Mouse (Mus musculus): ENCODE measurements at regions not wholly inside any gene's neighbourhood (a gene's known extent, or its start where the extent isn't known, plus 50 kb on each side); places are given as distances from the start of the nearest gene placed in this dataset.

DNA sequence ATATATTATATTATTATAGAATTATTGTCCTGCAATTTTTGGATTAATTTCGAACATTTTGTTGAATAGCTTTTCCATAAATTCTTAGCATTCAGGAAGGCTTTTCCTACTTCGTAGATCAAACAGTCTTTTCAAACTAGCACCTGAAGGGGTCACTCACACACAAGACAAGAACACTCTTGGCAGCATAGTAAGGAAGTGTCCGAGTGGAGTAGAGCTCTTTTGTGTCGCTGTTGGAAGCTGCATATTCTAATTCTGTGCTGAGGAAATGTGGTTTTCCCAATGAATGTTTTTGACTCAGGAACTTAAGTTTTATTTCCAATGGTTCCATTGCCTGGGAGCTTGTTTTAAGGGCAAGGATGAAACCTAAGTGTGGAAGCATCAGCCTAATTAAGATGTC lies 290.2 kb upstream of the Fam241a start:
- ATAC-seq (replicated peaks; ENCODE audit: insufficient number of reproducible peaks, low FRiP score, low TSS enrichment, poor library complexity, severe bottlenecking) = no peak

DNA sequence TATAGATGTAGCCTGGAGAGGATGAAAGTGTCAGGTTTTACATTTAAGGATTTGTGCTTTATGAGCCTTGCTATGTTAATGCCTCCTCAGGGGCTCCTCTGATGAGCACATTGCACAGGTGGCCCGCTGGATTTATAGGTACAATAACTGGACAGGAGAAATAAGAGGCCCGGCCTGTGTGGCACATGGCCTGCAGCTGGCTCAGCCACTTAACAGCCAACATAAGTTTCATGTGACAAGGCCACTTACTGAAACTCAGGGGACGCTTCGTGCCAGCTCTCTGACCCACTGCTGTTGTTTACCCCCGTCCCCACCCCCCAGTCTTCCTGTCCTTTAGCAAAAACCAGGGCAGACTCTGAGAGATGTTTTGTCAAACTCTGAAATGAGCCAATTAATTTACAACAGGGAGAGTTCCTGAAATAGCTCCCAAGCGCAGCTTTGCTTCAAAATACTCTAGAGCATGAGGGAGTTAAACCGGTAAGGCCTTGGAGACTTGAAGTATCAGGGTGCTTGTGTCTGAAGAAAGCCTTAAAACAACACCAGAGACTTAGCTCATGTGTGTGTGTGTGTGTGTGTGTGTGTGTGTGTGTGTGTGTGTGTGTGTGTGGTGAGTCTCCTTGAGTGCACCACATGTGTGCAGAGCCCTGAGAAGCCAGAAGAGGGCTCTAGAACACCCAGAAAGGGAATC lies 285.2 kb upstream of the Fam241a start:
- ATAC-seq (replicated peaks; ENCODE audit: insufficient number of reproducible peaks, low FRiP score, low TSS enrichment, poor library complexity, severe bottlenecking) = no peak

DNA sequence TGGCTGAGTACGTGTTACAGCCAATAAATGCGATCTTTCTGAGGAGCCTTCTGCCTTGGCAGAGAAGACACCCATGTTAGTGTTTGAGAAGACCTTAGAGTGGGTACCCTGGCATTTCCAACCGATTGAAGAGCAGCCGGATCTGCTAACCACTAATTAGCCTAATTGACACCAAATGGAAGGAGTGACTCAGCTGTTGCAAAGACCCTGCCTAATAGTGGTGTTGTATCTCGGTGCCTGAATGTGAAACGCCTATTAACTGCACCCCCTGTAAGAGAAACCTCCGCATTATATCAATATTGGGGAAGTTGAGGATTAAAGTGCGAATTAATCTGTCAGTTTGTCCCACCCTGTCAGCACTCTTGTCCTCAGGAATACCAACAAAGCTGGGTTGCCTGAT lies 253.1 kb upstream of the Fam241a start:
- ATAC-seq (replicated peaks; ENCODE audit: insufficient number of reproducible peaks, low FRiP score, low TSS enrichment, poor library complexity, severe bottlenecking) = no peak

DNA sequence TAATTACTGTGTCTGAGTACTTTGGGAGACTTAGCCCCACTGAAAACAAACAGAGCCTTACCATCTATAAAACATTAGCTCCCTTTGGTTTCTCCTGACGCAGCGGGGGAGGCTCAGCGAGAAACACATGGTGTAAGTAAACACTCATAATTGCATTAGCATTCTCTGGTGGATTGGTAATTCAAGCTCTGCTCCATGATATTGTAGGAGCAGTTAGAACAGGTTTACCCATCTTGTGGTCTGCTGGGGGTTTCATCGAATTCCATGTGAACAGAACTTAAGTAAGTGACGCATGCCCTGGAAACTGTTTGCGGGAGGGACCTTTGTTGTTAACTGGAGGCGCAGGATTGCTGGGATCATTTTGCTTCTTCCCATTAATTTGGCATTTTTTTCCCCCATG lies 249.2 kb upstream of the Fam241a start:
- ATAC-seq (replicated peaks; ENCODE audit: insufficient number of reproducible peaks, low FRiP score, low TSS enrichment, poor library complexity, severe bottlenecking) = no peak

DNA sequence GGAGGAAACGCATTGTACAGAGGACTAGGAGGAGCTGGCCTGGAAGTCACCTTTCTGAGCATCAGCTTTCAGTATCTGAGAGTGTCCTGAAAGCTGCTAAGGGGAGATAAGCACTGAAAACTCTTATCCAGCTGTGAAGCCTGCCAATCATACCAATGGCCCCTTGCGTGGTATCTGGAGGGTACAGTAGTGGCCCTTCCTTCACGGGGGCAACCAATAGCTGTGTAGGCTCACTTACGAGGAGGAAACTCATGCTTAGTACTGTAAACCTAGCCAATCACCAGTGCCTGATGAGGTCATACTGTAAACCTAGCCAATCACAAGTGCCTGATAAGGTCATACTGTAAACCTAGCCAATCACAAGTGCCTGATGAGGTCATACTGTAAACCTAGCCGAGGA lies 231.7 kb upstream of the Fam241a start:
- ATAC-seq (replicated peaks; ENCODE audit: insufficient number of reproducible peaks, low FRiP score, low TSS enrichment, poor library complexity, severe bottlenecking) = no peak

DNA sequence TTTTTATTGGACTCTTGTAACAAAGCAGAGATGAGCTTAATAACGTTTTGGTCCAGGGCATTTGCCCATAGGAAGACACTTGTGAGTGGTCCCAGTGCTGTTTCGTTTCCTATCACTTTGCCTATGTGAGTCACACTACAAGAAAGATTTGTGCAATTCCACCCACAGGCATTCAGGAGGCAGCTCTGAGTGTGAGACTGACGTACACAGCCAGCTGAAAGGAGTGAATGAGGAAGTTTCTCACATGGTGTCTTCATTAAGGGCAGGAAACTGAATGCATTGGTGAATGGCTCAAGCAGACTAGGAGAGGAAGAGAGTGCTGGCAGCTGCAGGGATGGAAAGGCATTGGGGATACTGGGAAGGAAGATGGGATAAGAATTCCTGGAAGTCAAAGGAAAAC lies 230.5 kb upstream of the Fam241a start:
- ATAC-seq (replicated peaks; ENCODE audit: insufficient number of reproducible peaks, low FRiP score, low TSS enrichment, poor library complexity, severe bottlenecking) = no peak

DNA sequence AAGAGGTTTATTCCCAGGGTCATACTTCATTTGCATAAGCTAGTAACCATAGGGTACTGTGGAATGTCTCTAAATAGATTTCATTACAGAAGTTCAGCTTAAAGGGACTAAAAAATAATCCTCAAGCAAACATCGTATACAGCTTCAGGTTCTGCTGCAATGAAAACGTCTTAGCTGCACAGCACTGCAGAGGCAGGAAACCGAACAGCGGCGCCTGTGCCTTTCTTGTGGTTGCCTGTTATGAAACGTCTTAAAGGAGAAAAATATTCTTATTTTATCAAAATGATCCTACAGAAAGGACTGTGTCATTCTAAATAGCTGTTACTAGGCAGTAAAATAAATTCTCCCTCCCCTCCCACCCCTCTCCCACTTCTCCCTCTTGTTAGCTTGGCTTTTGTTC lies 226.0 kb upstream of the Fam241a start:
- no peak for ATAC-seq (replicated peaks; ENCODE audit: insufficient number of reproducible peaks, low FRiP score, low TSS enrichment, poor library complexity, severe bottlenecking)

DNA sequence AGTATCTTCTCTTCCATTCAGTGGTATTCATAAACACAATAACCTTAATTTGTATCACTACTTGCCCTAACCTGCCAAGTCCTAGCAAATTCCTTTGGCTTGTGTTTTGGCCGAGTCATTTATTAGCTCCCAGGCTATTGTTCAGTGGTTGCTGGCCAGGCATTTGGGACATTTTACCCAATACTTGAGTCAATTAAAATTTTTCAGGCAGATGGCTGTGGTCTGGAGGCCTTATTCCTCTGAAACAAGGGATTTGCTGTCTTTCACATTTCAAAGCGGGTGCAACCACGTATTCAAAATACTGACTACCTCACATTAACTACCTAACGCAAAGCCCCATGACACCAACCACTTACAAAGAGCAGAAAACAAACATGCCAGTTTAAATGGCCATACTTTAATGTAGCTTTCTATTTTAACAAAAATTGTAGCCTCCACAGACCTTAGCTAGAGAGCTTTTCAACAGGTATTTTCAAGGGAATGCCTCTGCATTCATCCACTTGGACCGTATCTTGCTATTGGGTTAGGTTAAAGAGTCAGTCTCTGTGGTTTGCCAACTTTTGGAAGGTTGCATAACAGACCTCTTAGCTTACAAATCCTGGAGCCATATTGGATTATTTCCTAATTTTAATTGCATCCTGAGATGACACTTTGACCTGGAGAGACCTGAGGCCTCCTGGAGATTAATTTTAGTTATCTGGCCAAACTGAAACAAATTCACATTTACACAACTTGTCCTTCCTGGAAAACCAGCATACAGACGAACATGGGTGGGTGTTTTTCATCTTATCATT lies 224.7 kb upstream of the Fam241a start:
- no peak for ATAC-seq (replicated peaks; ENCODE audit: insufficient number of reproducible peaks, low FRiP score, low TSS enrichment, poor library complexity, severe bottlenecking)

DNA sequence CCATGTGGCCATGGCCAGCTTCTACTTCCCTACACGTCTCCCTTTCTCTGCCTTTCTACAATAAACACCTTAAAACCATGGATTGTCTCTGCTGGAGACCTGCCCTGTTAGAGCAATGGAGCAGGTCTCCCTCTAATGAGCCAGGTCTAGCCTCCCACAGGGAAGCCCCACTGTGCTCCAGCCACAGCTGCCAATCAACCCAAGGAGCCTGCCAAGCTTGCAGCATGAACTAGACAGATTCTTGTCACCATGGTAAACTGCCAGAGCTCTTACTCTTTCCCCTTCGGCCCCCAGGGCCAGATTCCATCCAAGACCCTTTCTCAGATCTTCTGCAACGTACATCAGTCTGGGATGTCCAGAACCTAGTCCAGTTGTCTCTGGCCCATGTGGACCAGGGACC lies 217.1 kb upstream of the Fam241a start:
- ATAC-seq (replicated peaks; ENCODE audit: insufficient number of reproducible peaks, low FRiP score, low TSS enrichment, poor library complexity, severe bottlenecking) = no peak

DNA sequence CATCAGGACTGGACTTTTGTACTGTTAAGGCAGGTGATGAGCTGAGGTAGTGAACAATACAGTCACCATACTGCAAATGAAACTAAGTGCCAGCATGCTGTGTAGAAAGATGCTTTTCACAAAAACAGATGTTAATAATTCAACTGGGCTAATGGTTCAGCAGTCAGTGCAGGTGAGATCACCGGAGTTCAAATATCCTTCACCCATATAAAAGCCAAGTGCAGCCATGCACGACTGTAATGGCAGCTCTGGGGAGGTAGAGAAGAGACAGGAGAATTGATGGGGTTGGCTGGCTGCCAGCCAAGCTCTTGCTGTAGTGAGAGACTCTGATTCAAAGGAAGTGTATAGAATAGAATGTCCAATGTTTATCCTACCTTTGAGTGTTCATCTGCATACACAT lies 214.3 kb upstream of the Fam241a start:
- no peak for ATAC-seq (replicated peaks; ENCODE audit: insufficient number of reproducible peaks, low FRiP score, low TSS enrichment, poor library complexity, severe bottlenecking)

DNA sequence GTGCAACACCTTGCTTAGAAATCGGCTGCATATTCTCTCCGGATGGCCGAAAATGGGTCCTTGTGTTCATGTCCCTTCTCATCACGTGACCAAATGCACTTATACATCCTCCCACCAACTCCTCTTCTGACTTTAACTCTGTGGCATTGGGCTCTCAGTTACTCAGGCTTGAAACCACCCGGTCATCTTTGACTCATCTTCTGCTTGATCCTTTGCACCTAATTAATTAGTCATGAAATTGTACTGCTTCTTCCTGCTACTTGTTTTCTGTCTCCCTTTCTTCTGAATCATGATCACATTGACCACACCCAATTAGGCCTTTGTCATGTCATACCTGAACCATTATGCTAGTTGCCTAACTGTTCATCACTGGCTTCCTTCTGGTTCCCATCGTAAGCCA lies 208.4 kb upstream of the Fam241a start:
- no peak for ATAC-seq (replicated peaks; ENCODE audit: insufficient number of reproducible peaks, low FRiP score, low TSS enrichment, poor library complexity, severe bottlenecking)

DNA sequence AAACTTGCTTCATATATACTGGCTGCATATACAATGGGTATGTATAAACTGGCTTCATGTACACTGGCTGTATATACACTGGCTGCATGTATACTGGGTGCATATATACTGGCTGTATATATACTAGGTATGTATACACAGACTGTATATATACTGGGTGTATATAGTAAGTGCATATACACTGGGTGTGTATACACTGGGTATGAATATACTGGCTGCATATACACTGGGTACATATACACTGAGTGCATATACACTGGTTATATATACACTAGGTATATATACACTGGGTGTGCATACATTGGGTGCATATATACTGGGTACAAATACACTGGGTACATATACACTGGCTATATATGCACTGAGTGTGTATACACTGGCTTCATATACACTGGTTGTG lies 196.9 kb upstream of the Fam241a start:
- ATAC-seq (replicated peaks; ENCODE audit: insufficient number of reproducible peaks, low FRiP score, low TSS enrichment, poor library complexity, severe bottlenecking) = no peak

DNA sequence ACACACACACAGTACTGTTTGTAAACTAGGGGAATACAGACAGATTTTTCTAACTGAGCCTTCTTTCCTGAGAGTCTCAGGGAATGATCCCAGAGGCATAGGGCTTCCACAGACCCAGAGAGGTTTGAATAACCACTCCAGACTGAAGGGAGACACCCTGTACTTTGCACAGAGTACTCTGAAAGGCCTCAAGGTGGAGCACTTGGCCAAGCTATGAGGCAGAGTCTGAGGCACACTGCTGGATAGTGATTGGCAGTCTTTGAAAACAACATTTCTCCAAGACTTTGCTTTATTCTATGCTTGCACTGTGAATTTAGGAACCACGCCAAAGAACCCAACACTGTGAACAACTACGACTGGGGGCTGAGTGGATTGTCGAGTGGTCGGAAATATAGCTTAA lies 192.1 kb upstream of the Fam241a start:
- no peak for ATAC-seq (replicated peaks; ENCODE audit: insufficient number of reproducible peaks, low FRiP score, low TSS enrichment, poor library complexity, severe bottlenecking)

DNA sequence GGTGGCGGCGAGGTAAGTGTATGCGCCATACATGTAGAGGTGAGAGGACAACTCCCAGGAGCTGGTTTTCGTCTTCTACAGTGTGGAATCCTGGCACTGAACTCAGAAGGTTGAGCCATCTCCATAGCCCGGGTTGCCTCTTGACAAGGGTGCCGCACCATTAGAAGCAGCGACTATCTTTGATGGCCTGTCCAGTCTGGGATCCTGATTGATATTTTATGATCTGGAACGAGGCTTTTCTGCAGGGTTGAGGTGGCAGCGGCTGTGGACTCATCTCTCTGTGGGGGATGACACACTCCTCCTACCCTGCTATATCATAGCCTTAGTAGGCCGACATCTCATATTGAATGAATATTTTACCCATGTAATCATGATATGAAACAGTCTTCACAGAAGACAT lies 191.0 kb upstream of the Fam241a start:
- ATAC-seq (replicated peaks; ENCODE audit: insufficient number of reproducible peaks, low FRiP score, low TSS enrichment, poor library complexity, severe bottlenecking) = no peak

DNA sequence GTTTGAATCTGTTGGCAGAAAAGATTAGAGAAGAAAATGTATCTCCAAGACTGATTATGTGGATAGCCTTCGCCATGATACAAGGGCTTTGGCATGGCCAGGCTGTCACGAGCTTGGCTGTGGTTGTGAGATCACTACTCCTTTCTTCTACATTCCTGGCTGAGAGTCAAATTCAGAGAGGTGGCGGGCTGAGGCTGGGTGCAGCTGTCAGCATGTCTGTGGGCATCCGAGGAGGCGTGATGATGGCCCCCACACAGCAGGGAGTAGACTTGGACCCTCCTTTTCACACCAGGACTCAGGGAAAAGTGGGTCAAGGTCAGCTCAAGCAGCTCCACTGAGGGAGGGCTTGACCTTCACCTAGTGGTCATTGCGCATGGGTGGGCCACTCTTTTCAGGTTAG lies 186.3 kb upstream of the Fam241a start:
- ATAC-seq (replicated peaks; ENCODE audit: insufficient number of reproducible peaks, low FRiP score, low TSS enrichment, poor library complexity, severe bottlenecking) = no peak

DNA sequence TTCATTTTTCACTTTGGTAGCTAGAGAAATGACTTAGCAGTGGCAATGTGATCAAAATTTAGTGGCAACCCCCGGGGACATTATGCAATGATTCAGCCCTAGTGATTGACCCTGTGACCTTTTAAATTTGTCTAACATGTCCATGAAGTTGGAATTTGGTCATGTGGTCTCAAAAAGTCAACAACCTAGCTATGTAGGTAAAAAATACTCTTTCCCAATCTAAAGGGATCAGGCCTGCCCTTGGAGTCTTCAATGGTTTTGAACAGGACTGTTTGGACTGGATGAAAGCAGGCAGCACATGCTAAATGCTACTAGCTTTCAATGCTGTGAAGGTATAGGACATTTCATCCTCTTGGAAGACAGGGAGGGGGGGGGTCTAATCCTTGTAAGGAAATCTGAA lies 185.3 kb upstream of the Fam241a start:
- ATAC-seq (replicated peaks; ENCODE audit: insufficient number of reproducible peaks, low FRiP score, low TSS enrichment, poor library complexity, severe bottlenecking) = no peak

DNA sequence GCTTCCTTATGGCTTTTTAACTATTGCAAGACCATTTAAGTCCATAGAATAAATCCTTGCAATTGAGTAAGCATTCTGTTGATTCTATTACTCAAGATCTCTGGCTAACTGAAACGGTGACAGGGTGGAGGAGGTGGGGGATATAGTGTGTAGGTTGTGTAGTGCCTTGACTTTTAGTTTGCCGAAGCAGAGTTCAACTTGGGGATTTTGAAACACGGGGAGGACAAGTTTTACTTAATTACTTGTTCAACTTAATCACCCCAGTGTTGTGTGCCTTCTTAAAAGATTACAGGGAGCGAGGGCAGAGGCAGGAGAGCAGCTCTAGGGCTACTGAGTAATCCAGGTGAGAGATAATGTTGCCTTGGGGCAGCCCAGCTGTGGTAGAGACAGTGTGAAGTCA lies 171.7 kb upstream of the Fam241a start:
- no peak for ATAC-seq (replicated peaks; ENCODE audit: insufficient number of reproducible peaks, low FRiP score, low TSS enrichment, poor library complexity, severe bottlenecking)

DNA sequence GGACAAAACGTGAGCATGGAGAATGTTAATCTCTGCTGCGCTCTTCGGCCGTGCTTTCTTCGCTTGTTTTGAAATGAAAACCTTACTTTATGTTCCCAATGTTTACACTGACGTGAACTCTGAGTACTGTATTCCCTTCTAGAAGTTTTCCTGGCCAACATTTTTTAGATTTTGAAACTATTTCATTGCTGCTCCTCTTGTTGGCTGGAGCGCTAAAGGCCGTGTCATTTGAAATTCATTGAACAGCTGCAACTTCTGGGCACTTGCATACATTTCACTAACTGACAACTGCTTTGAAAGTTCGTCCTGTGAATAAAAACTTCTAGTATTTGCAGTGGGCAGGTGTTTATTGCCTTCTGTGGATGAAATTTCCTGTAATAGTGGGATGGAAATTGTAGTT lies 157.9 kb upstream of the Fam241a start:
- no peak for ATAC-seq (replicated peaks; ENCODE audit: insufficient number of reproducible peaks, low FRiP score, low TSS enrichment, poor library complexity, severe bottlenecking)

DNA sequence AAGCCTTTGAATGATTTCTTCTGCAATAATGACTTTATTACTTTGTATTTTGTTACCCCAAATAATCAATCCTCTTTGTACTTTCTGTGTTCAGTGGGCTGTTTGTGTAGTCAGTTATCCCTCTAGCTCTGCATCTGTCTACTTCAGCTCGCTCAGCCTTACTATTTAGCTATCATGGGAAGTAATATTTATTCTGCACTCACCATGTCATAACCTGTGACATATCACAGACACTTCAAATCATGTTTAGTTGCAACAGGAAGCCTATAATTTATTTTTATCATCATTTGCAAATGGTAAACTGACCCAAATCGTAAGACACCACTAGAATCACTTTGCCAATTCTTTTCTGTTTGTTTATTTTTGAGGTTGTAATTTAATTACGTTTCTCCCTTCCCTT lies 147.6 kb upstream of the Fam241a start:
- no peak for ATAC-seq (replicated peaks; ENCODE audit: insufficient number of reproducible peaks, low FRiP score, low TSS enrichment, poor library complexity, severe bottlenecking)

DNA sequence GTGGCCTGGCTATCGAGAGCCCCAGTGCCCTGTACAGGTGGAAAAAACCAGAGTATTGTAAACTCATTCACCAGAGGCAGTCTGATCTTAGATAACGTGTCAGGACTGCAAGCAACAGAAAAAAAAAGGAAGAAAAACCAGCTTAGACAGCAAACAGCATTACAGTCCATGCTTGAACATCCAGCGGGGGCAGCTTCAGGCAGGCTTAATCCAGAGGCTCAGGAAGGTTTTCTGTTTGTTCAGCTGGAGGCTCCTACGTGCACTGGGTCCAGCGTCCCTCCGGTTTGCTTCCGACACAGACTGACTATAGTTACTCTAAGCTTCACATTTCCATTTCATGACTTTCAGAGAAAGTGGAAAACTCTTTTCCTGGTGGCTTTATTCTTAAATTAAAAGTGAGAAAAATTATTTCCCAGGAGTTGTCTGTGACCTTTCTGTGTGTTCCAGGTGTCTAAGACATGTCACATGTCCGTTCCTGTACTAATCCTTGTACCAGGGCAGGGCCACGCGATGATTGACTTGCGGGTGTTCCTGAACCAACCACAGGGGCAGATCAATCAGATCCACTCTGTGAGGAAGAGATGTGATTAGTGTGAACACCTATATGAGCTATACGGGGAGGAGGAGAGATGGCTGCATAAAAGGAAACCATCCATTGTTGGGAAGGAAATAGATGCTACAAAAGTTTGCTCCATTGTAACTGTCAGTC lies 144.4 kb upstream of the Fam241a start:
- ATAC-seq (replicated peaks; ENCODE audit: insufficient number of reproducible peaks, low FRiP score, low TSS enrichment, poor library complexity, severe bottlenecking) = no peak

Measured in monocyte, adult 5-6 weeks (primary cell).